Mouse (Mus musculus): ENCODE data around the gene Nsl1. TPM values are rescaled to one million over a fixed set of nuclear protein-coding genes. Genes with fewer than 3 reads are reported as not detected.
"Not testable (repeated sequence)": the region's sequence is repeated elsewhere in the genome, so short reads cannot be mapped to it uniquely, and the experiment has no call there.

Gene Nsl1
- polyA plus RNA-seq (2015; fragmentation: Nextera tagmentation; extraction: Ambion mirVana) = 7.3 and 8.2 TPM in 2 replicates

- under 1% methylated on average over 56 of the region's 56 CpGs for WGBS
Measured at GRCm38 (mm10) chr1:191062781-191063485, at the start of gene Nsl1, which contains the start of gene Tatdn3. Nsl1 (plus strand) TSS chr1:191063012. Tatdn3 (minus strand) TSS chr1:191062932.

GRCm38 (mm10) chr1:191014271-191014670 lies 48.5 kb upstream of the Nsl1 start:
- no peak for ATAC-seq
- WGBS = 98% methylated on average over 3 of the region's 3 CpGs

More at GRCm38 (mm10) chr1:191062781-191063485, at the start of gene Nsl1, which contains the start of gene Tatdn3:
- Histone ChIP-seq H3K9me3 (ENCODE audit: control insufficient read depth, low read length) (no peaks in the 10 kb centered on the region), H3K4me1 (replicated peaks; ENCODE audit: control insufficient read depth, insufficient read depth, low read length) (peaks cover 13% of the 10 kb centered on the region), H3K9ac (replicated peaks; ENCODE audit: low read depth, low read length) (peak within 1 kb of the TSS; percentile 72), H3K4me3 (replicated peaks; ENCODE audit: low read length) (peak within 1 kb of the TSS; percentile 65), H3K27me3 (replicated peaks; ENCODE audit: control insufficient read depth, insufficient read depth, low read length) (no peaks in the 10 kb centered on the region), H3K36me3 (ENCODE audit: control insufficient read depth, insufficient read depth) (no peaks in the 10 kb centered on the region), H3K27ac (ENCODE audit: low read length) (peak within 1 kb of the TSS; percentile 30; the same call in 1 of the 2 replicates), H3K4me2 (ENCODE audit: low read length) (peak within 1 kb of the TSS; percentile 92)
- peak; percentile 95 for ATAC-seq

GRCm38 (mm10) chr1:191019803-191020202 lies 43.0 kb upstream of the Nsl1 start:
- Histone ChIP-seq H3K9me3 (ENCODE audit: control insufficient read depth, low read length) (no peaks in the 10 kb centered on the region), H3K9ac (replicated peaks; ENCODE audit: low read depth, low read length) (no peak overlapping the region), H3K4me1 (replicated peaks; ENCODE audit: control insufficient read depth, insufficient read depth, low read length) (peaks cover 8% of the 10 kb centered on the region), H3K27me3 (replicated peaks; ENCODE audit: control insufficient read depth, insufficient read depth, low read length) (no peaks in the 10 kb centered on the region), H3K4me3 (replicated peaks; ENCODE audit: low read length) (no peak overlapping the region), H3K27ac (ENCODE audit: low read length) (no peak overlapping the region), H3K36me3 (ENCODE audit: control insufficient read depth, insufficient read depth) (no peaks in the 10 kb centered on the region; the same call in 1 of the 2 replicates), H3K4me2 (ENCODE audit: low read length) (no peak overlapping the region)
- WGBS = 91% methylated on average over 5 of the region's 5 CpGs
- no peak for ATAC-seq

More at GRCm38 (mm10) chr1:191014271-191014670, 48.5 kb upstream of the Nsl1 start:
- H3K9me3 ChIP-seq (ENCODE audit: control insufficient read depth, low read length) = no peaks in the 10 kb centered on the region
- H3K4me2 ChIP-seq (ENCODE audit: low read length) = no peak overlapping the region
- no peak overlapping the region for H3K4me3 ChIP-seq (replicated peaks; ENCODE audit: low read length)
- H3K4me1 ChIP-seq (replicated peaks; ENCODE audit: control insufficient read depth, insufficient read depth, low read length) = no peaks in the 10 kb centered on the region
- no peaks in the 10 kb centered on the region for H3K27me3 ChIP-seq (replicated peaks; ENCODE audit: control insufficient read depth, insufficient read depth, low read length)
- peaks cover 14% of the 10 kb centered on the region for H3K36me3 ChIP-seq (ENCODE audit: control insufficient read depth, insufficient read depth)
- H3K9ac ChIP-seq (replicated peaks; ENCODE audit: low read depth, low read length) = no peak overlapping the region
- no peak overlapping the region for H3K27ac ChIP-seq (ENCODE audit: low read length)

- H3K4me2 ChIP-seq (ENCODE audit: low read length) = no peak overlapping the region
- H3K9ac ChIP-seq (replicated peaks; ENCODE audit: low read depth, low read length) = no peak overlapping the region
- H3K4me1 ChIP-seq (replicated peaks; ENCODE audit: control insufficient read depth, insufficient read depth, low read length) = peaks cover 14% of the 10 kb centered on the region
- no peaks in the 10 kb centered on the region; the same call in 1 of the 2 replicates for H3K36me3 ChIP-seq (ENCODE audit: control insufficient read depth, insufficient read depth)
- H3K4me3 ChIP-seq (replicated peaks; ENCODE audit: low read length) = no peak overlapping the region
- WGBS = 66% methylated on average over 3 of the region's 3 CpGs
- no peak for ATAC-seq
- no peak overlapping the region for H3K27ac ChIP-seq (ENCODE audit: low read length)
- H3K9me3 ChIP-seq (ENCODE audit: control insufficient read depth, low read length) = no peaks in the 10 kb centered on the region
- no peaks in the 10 kb centered on the region for H3K27me3 ChIP-seq (replicated peaks; ENCODE audit: control insufficient read depth, insufficient read depth, low read length)
Measured at GRCm38 (mm10) chr1:191020217-191020924, 42.4 kb upstream of the Nsl1 start.

- ATAC-seq = no peak
- H3K27me3 ChIP-seq (replicated peaks; ENCODE audit: control insufficient read depth, insufficient read depth, low read length) = no peaks in the 10 kb centered on the region
- H3K36me3 ChIP-seq (ENCODE audit: control insufficient read depth, insufficient read depth) = no peaks in the 10 kb centered on the region; the same call in 1 of the 2 replicates
- no peak overlapping the region for H3K4me2 ChIP-seq (ENCODE audit: low read length)
- no peak overlapping the region for H3K9ac ChIP-seq (replicated peaks; ENCODE audit: low read depth, low read length)
- no peaks in the 10 kb centered on the region for H3K9me3 ChIP-seq (ENCODE audit: control insufficient read depth, low read length)
- WGBS = 69% methylated on average over 7 of the region's 7 CpGs
- no peak overlapping the region for H3K4me3 ChIP-seq (replicated peaks; ENCODE audit: low read length)
- H3K4me1 ChIP-seq (replicated peaks; ENCODE audit: control insufficient read depth, insufficient read depth, low read length) = peaks cover 14% of the 10 kb centered on the region
- no peak overlapping the region for H3K27ac ChIP-seq (ENCODE audit: low read length)
Measured at GRCm38 (mm10) chr1:191021016-191021415, 41.8 kb upstream of the Nsl1 start.

GRCm38 (mm10) chr1:191023140-191023539 lies 39.7 kb upstream of the Nsl1 start:
- H3K4me2 ChIP-seq (ENCODE audit: low read length) = no peak overlapping the region
- H3K36me3 ChIP-seq (ENCODE audit: control insufficient read depth, insufficient read depth) = no peaks in the 10 kb centered on the region; the same call in 1 of the 2 replicates
- H3K9me3 ChIP-seq (ENCODE audit: control insufficient read depth, low read length) = no peaks in the 10 kb centered on the region
- H3K4me3 ChIP-seq (replicated peaks; ENCODE audit: low read length) = no peak overlapping the region
- H3K27ac ChIP-seq (ENCODE audit: low read length) = no peak overlapping the region
- no peak overlapping the region for H3K9ac ChIP-seq (replicated peaks; ENCODE audit: low read depth, low read length)
- H3K27me3 ChIP-seq (replicated peaks; ENCODE audit: control insufficient read depth, insufficient read depth, low read length) = no peaks in the 10 kb centered on the region
- no peak for ATAC-seq
- peaks cover 21% of the 10 kb centered on the region for H3K4me1 ChIP-seq (replicated peaks; ENCODE audit: control insufficient read depth, insufficient read depth, low read length)
- 92% methylated on average over 2 of the region's 2 CpGs for WGBS

- not testable (repeated sequence) for H3K4me2 ChIP-seq (ENCODE audit: low read length); H3K27ac ChIP-seq (ENCODE audit: low read length); H3K36me3 ChIP-seq (ENCODE audit: control insufficient read depth, insufficient read depth); H3K9me3 ChIP-seq (ENCODE audit: control insufficient read depth, low read length); H3K27me3 ChIP-seq (replicated peaks; ENCODE audit: control insufficient read depth, insufficient read depth, low read length); H3K9ac ChIP-seq (replicated peaks; ENCODE audit: low read depth, low read length); H3K4me3 ChIP-seq (replicated peaks; ENCODE audit: low read length); ATAC-seq
- peaks cover 21% of the 10 kb centered on the region for H3K4me1 ChIP-seq (replicated peaks; ENCODE audit: control insufficient read depth, insufficient read depth, low read length)
- whole genome bisulfite sequencing = 95% methylated on average over 5 of the region's 6 CpGs
Measured at GRCm38 (mm10) chr1:191023806-191024205, 39.0 kb upstream of the Nsl1 start.

- Histone ChIP-seq H3K4me2 (ENCODE audit: low read length) (peak overlapping the region; percentile 92), H3K9me3 (ENCODE audit: control insufficient read depth, low read length) (no peaks in the 10 kb centered on the region), H3K27ac (ENCODE audit: low read length) (peak overlapping the region; percentile 58), H3K4me1 (replicated peaks; ENCODE audit: control insufficient read depth, insufficient read depth, low read length) (peaks cover 21% of the 10 kb centered on the region), H3K36me3 (ENCODE audit: control insufficient read depth, insufficient read depth) (no peaks in the 10 kb centered on the region; the same call in 1 of the 2 replicates), H3K27me3 (replicated peaks; ENCODE audit: control insufficient read depth, insufficient read depth, low read length) (no peaks in the 10 kb centered on the region), H3K4me3 (replicated peaks; ENCODE audit: low read length) (peak overlapping the region; percentile 62), H3K9ac (replicated peaks; ENCODE audit: low read depth, low read length) (peak overlapping the region; percentile 83)
- WGBS = 2% methylated on average over 55 of the region's 69 CpGs
- ATAC-seq = peak; percentile 56
Measured at GRCm38 (mm10) chr1:191025016-191026012, 37.5 kb upstream of the Nsl1 start.
